Mouse (Mus musculus) midbrain, embryonic 15.5 days (tissue): Measurements from ENCODE around the gene Rgs10. TPM values are rescaled to one million over a fixed set of nuclear protein-coding genes. Genes with fewer than 3 reads are reported as not detected.

Experiments
- ATAC-seq: fragments of 200-750 bp; cut with Nextera tagmentation; replicated peaks from 2 replicates; pipeline ENCODE4 v1.8.0; 2017; ENCODE audit warnings: moderate TSS enrichment
- H3K27ac ChIP-seq: fragments of 300-500 bp; sonication (generic); 2 replicates; pipeline ENCODE4 v1.5.1; 2015; ENCODE audit warnings: mild to moderate bottlenecking, inconsistent platforms
- H3K27me3 ChIP-seq: fragments of 300-500 bp; sonication (generic); replicated peaks from 2 replicates; pipeline ENCODE4 v1.6.1; 2015; ENCODE audit warnings: inconsistent platforms
- H3K36me3 ChIP-seq: fragments of 300-500 bp; sonication (generic); replicated peaks from 2 replicates; pipeline ENCODE4 v1.6.1; 2015; ENCODE audit warnings: inconsistent platforms
- H3K4me1 ChIP-seq: fragments of 300-500 bp; sonication (generic); 2 replicates; pipeline ENCODE4 v1.6.1; 2015; ENCODE audit warnings: inconsistent platforms
- H3K4me2 ChIP-seq: fragments of 300-500 bp; sonication (generic); 2 replicates; pipeline ENCODE4 v1.6.1; 2015; ENCODE audit warnings: inconsistent platforms, mild to moderate bottlenecking, moderate library complexity
- H3K4me3 ChIP-seq: fragments of 300-500 bp; sonication (generic); 2 replicates; pipeline ENCODE4 v1.5.1; 2015; ENCODE audit warnings: mild to moderate bottlenecking, inconsistent platforms
- H3K9ac ChIP-seq: fragments of 300-500 bp; sonication (generic); 2 replicates; pipeline ENCODE4 v1.6.1; 2015; ENCODE audit warnings: mild to moderate bottlenecking, inconsistent platforms
- H3K9me3 ChIP-seq: fragments of 300-500 bp; sonication (generic); 2 replicates; pipeline ENCODE4 v1.6.1; 2016; ENCODE audit warnings: inconsistent platforms
- WGBS: fragments of 180-500 bp; shearing (Covaris S2); methylation state at CpG from one replicate; pipeline ENCODE4 v1.1.7; 2015; ENCODE audit warnings: mixed read lengths; 5-methylcytosine and 5-hydroxymethylcytosine counted together
- polyA plus RNA-seq: library from polyadenylated mRNA; unstranded; fragments of >200 nt; fragmentation: Nextera tagmentation; extraction: Ambion mirVana; gene quantifications from 2 replicates; pipeline ENCODE4 v1.2.1, GENCODE M21; 2015

Rgs10 gene
- 43.0 and 50.4 TPM in 2 replicates for polyA plus RNA-seq

GRCm38 (mm10) chr7:128417930-128418779 is at the start of gene Rgs10:
Gene Rgs10, minus strand, starts transcription at chr7:128418758.
- WGBS = under 1% methylated on average over 84 of the region's 102 CpGs

GRCm38 (mm10) chr7:128462406-128462805 is 43.8 kb upstream of the Rgs10 start:
- no peak for ATAC-seq
- Histone ChIP-seq H3K9ac (peak overlapping the region; percentile 34; the same call in 1 of the 2 replicates), H3K9me3 (no peaks in the 10 kb centered on the region), H3K4me2 (peak overlapping the region; percentile 92), H3K4me1 (peaks cover 22% of the 10 kb centered on the region), H3K27me3 (no peaks in the 10 kb centered on the region), H3K36me3 (no peaks in the 10 kb centered on the region), H3K4me3 (peak overlapping the region; percentile 83), H3K27ac (peak overlapping the region; percentile 94; the same call in 1 of the 2 replicates)
- 69% methylated on average over 5 of the region's 5 CpGs for WGBS

More at GRCm38 (mm10) chr7:128417930-128418779, at the start of gene Rgs10:
- peaks cover 47% of the 10 kb centered on the region for H3K27me3 ChIP-seq
- no peaks in the 10 kb centered on the region for H3K9me3 ChIP-seq
- H3K9ac ChIP-seq = peak within 1 kb of the TSS; percentile 68
- no peaks in the 10 kb centered on the region for H3K36me3 ChIP-seq
- H3K4me1 ChIP-seq = peaks cover 24% of the 10 kb centered on the region
- peak; percentile 80 for ATAC-seq
- H3K4me2 ChIP-seq = peak within 1 kb of the TSS; percentile 97
- H3K27ac ChIP-seq = peak within 1 kb of the TSS; percentile 22; the same call in 1 of the 2 replicates
- peak within 1 kb of the TSS; percentile 73 for H3K4me3 ChIP-seq

GRCm38 (mm10) chr7:128461285-128462215 is 43.0 kb upstream of the Rgs10 start, which contains the start of gene Tial1:
Gene Tial1, minus strand, starts transcription at chr7:128461717.
- Histone ChIP-seq H3K4me3 (peak within 1 kb of the TSS; percentile 83), H3K4me1 (peaks cover 24% of the 10 kb centered on the region), H3K9ac (peak within 1 kb of the TSS; percentile 83), H3K27ac (peak within 1 kb of the TSS; percentile 94), H3K4me2 (peak within 1 kb of the TSS; percentile 92), H3K36me3 (no peaks in the 10 kb centered on the region), H3K27me3 (no peaks in the 10 kb centered on the region), H3K9me3 (no peaks in the 10 kb centered on the region)
- ATAC-seq = peak; percentile 99
- under 1% methylated on average over 69 of the region's 69 CpGs for whole genome bisulfite sequencing

GRCm38 (mm10) chr7:128460865-128461228 is 42.3 kb upstream of the Rgs10 start:
- peak; percentile 50 for ATAC-seq
- H3K27ac ChIP-seq = peak overlapping the region; percentile 94

GRCm38 (mm10) chr7:128460131-128460864 is 41.7 kb upstream of the Rgs10 start:
- peak; percentile 1; the same call in 1 of the 2 replicates for ATAC-seq
- Histone ChIP-seq H3K36me3 (no peaks in the 10 kb centered on the region), H3K9me3 (no peaks in the 10 kb centered on the region), H3K27me3 (no peaks in the 10 kb centered on the region), H3K4me3 (peak overlapping the region; percentile 83), H3K4me1 (peaks cover 24% of the 10 kb centered on the region), H3K4me2 (peak overlapping the region; percentile 92), H3K9ac (peak overlapping the region; percentile 83), H3K27ac (peak overlapping the region; percentile 94)
- under 1% methylated on average over 36 of the region's 36 CpGs for WGBS

More at GRCm38 (mm10) chr7:128460865-128461228, 42.3 kb upstream of the Rgs10 start:
- H3K9me3 ChIP-seq = no peaks in the 10 kb centered on the region
- H3K36me3 ChIP-seq = no peaks in the 10 kb centered on the region
- peak overlapping the region; percentile 92 for H3K4me2 ChIP-seq
- peak overlapping the region; percentile 83 for H3K4me3 ChIP-seq
- H3K4me1 ChIP-seq = peaks cover 24% of the 10 kb centered on the region
- H3K9ac ChIP-seq = peak overlapping the region; percentile 83
- under 1% methylated on average over 22 of the region's 23 CpGs for whole genome bisulfite sequencing
- H3K27me3 ChIP-seq = no peaks in the 10 kb centered on the region

GRCm38 (mm10) chr7:128459791-128460130 is 41.2 kb upstream of the Rgs10 start:
- peaks cover 24% of the 10 kb centered on the region for H3K4me1 ChIP-seq
- no peaks in the 10 kb centered on the region for H3K36me3 ChIP-seq
- WGBS = 14% methylated on average over 4 of the region's 4 CpGs

GRCm38 (mm10) chr7:128458011-128458410 is 39.5 kb upstream of the Rgs10 start:
- ATAC-seq = no peak

More at GRCm38 (mm10) chr7:128459791-128460130, 41.2 kb upstream of the Rgs10 start:
- H3K4me3 ChIP-seq = peak overlapping the region; percentile 83
- H3K9me3 ChIP-seq = no peaks in the 10 kb centered on the region
- no peaks in the 10 kb centered on the region for H3K27me3 ChIP-seq
- H3K4me2 ChIP-seq = peak overlapping the region; percentile 92
- H3K27ac ChIP-seq = peak overlapping the region; percentile 94
- ATAC-seq = no peak
- H3K9ac ChIP-seq = peak overlapping the region; percentile 83

GRCm38 (mm10) chr7:128452731-128453130 is 34.2 kb upstream of the Rgs10 start:
- 94% methylated on average over 1 of the region's 1 CpGs for WGBS
- ATAC-seq = no peak

More at GRCm38 (mm10) chr7:128458011-128458410, 39.5 kb upstream of the Rgs10 start:
- Histone ChIP-seq H3K9me3 (no peaks in the 10 kb centered on the region), H3K27me3 (no peaks in the 10 kb centered on the region), H3K4me1 (peaks cover 24% of the 10 kb centered on the region), H3K4me2 (no peak overlapping the region), H3K27ac (no peak overlapping the region), H3K9ac (no peak overlapping the region), H3K4me3 (no peak overlapping the region), H3K36me3 (0 out of 2 replicates have a peak, but pooled peaks cover 9% of the 10 kb centered on the region)

GRCm38 (mm10) chr7:128440584-128440983 is 22.0 kb upstream of the Rgs10 start:
- no peaks in the 10 kb centered on the region for H3K27me3 ChIP-seq
- WGBS = 88% methylated on average over 2 of the region's 2 CpGs
- H3K27ac ChIP-seq = no peak overlapping the region
- H3K9me3 ChIP-seq = no peaks in the 10 kb centered on the region
- H3K4me1 ChIP-seq = no peaks in the 10 kb centered on the region
- no peak overlapping the region for H3K9ac ChIP-seq
- H3K36me3 ChIP-seq = peaks cover 28% of the 10 kb centered on the region
- no peak overlapping the region for H3K4me3 ChIP-seq
- no peak overlapping the region for H3K4me2 ChIP-seq
- ATAC-seq = no peak

More at GRCm38 (mm10) chr7:128452731-128453130, 34.2 kb upstream of the Rgs10 start:
- H3K9me3 ChIP-seq = no peaks in the 10 kb centered on the region
- no peaks in the 10 kb centered on the region for H3K27me3 ChIP-seq
- H3K27ac ChIP-seq = no peak overlapping the region
- peaks cover 19% of the 10 kb centered on the region; the same call in 1 of the 2 replicates for H3K36me3 ChIP-seq
- H3K4me3 ChIP-seq = no peak overlapping the region
- H3K4me2 ChIP-seq = no peak overlapping the region
- H3K9ac ChIP-seq = no peak overlapping the region
- H3K4me1 ChIP-seq = peaks cover 4% of the 10 kb centered on the region

GRCm38 (mm10) chr7:128439251-128439650 is 20.7 kb upstream of the Rgs10 start:
- Histone ChIP-seq H3K27me3 (no peaks in the 10 kb centered on the region), H3K4me2 (no peak overlapping the region), H3K4me3 (no peak overlapping the region), H3K36me3 (peaks cover 16% of the 10 kb centered on the region), H3K9me3 (no peaks in the 10 kb centered on the region), H3K27ac (no peak overlapping the region), H3K4me1 (no peaks in the 10 kb centered on the region), H3K9ac (no peak overlapping the region)
- 91% methylated on average over 6 of the region's 6 CpGs for WGBS
- ATAC-seq = no peak

GRCm38 (mm10) chr7:128438131-128438530 is 19.6 kb upstream of the Rgs10 start:
- no peak overlapping the region for H3K27ac ChIP-seq
- no peaks in the 10 kb centered on the region for H3K27me3 ChIP-seq
- H3K4me2 ChIP-seq = no peak overlapping the region
- H3K4me1 ChIP-seq = no peaks in the 10 kb centered on the region
- ATAC-seq = no peak
- H3K9me3 ChIP-seq = no peaks in the 10 kb centered on the region
- H3K9ac ChIP-seq = no peak overlapping the region
- H3K36me3 ChIP-seq = peaks cover 10% of the 10 kb centered on the region
- no peak overlapping the region for H3K4me3 ChIP-seq
